9 mouse cellular contexts compared by ENCODE assay signal in the genomic region with DNA sequence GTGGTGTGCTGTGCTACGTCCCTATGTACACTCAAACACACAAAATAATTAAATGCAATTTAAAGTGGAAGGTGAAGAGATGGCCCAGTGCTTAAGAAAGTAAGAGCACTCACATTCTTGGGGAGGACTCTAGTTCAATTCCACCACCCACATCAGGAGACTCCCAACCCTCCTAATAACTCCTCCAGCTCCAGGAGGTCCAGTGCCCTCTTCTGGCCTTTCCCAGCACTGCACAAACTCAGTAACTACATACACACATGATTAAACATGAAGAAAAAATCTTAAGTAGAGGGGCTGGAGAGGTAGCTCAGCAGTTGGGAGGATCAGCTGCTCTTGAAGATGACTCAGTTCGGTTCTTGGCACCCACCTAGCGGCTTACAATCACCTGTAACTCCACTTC. TPM values are rescaled to one million over a fixed set of nuclear protein-coding genes. Genes with fewer than 3 reads are reported as not detected.
A peak's percentile ranks its signal among the peaks of the same experiment; 100 is the strongest.
DNase-seq lines count a peak whose midpoint lies in the region; ATAC-seq and TF ChIP-seq lines count a peak whose summit lies in the region.
"Had no signal": no experiment of that assay in that cellular context is flagged by ENCODE, and none has a peak within 500 bp of the region (broad histone marks: within the 10 kb centered on the region; RNA-seq: fewer than 3 reads in every experiment).

No protein-coding gene starts in this region.

- no peaks in the 10 kb centered on the region for H3K9me3 ChIP-seq in kidney, embryonic 16.5 days (ENCODE audit: low read length)
- no peaks in the 10 kb centered on the region for H3K9me3 ChIP-seq in E14TG2a.4 (ENCODE audit: low read length)
- H3K9me3 ChIP-seq in midbrain, postnatal 0 days (ENCODE audit: low read length): no peaks in the 10 kb centered on the region
- H3K9me3 ChIP-seq: liver, embryonic 15.5 days had no signal

- ATAC-seq in kidney, embryonic 16.5 days (ENCODE audit: low FRiP score, low TSS enrichment): no peak
- no peak for ATAC-seq in midbrain, postnatal 0 days (ENCODE audit: low FRiP score)

- H3K27me3 ChIP-seq in kidney, embryonic 16.5 days (ENCODE audit: insufficient read depth, low read length): peaks cover 17% of the 10 kb centered on the region
- peaks cover 14% of the 10 kb centered on the region for H3K27me3 ChIP-seq in E14TG2a.4 (ENCODE audit: insufficient read depth, low read length)
- H3K27me3 ChIP-seq in midbrain, postnatal 0 days (ENCODE audit: insufficient read depth, low read length): no peaks in the 10 kb centered on the region

- DNase-seq in kidney, adult 18-20 months: peak; percentile 72
- DNase-seq in A20 (ENCODE audit: low read depth, low spot score): peak; percentile 53
- DNase-seq in cerebellum, adult 9-11 months: peak; percentile 63
- DNase-seq in kidney, postnatal 14 days: peak; percentile 64
- peak; percentile 66 for DNase-seq in midbrain, postnatal 0 days (ENCODE audit: low spot score)
- DNase-seq in frontal cortex, postnatal 10 days (ENCODE audit: low spot score in 2 of 2): no peak

- peak; percentile 81 for TF ChIP-seq CTCF in E14TG2a.4 (conservative IDR thresholded peaks at IDR 0.05; ENCODE audit: low read length)
- peak; percentile 84 for TF ChIP-seq CTCF in midbrain, postnatal 0 days (IDR thresholded peaks at IDR 0.05)

- H3K4me1 ChIP-seq in kidney, embryonic 16.5 days (ENCODE audit: insufficient read depth, low read length): no peaks in the 10 kb centered on the region
- peaks cover 39% of the 10 kb centered on the region for H3K4me1 ChIP-seq in E14TG2a.4 (replicated peaks; ENCODE audit: low read depth, low read length)
- H3K4me1 ChIP-seq in midbrain, postnatal 0 days (ENCODE audit: insufficient read depth, low read length): no peaks in the 10 kb centered on the region
- H3K4me1 ChIP-seq: liver, embryonic 15.5 days had no signal

- H3K9ac ChIP-seq in kidney, embryonic 16.5 days (replicated peaks; ENCODE audit: low read length): no peak overlapping the region
- no peak overlapping the region for H3K9ac ChIP-seq in midbrain, postnatal 0 days (replicated peaks; ENCODE audit: low read length, poor library complexity, severe bottlenecking)
- H3K9ac ChIP-seq: liver, embryonic 15.5 days had no signal

- no peak overlapping the region for H3K27ac ChIP-seq in kidney, embryonic 16.5 days (ENCODE audit: low read length)
- H3K27ac ChIP-seq in midbrain, postnatal 0 days (ENCODE audit: low read depth, low read length): no peak overlapping the region
- H3K27ac ChIP-seq: liver, embryonic 15.5 days had no signal

- no peak overlapping the region for H3K4me2 ChIP-seq in kidney, embryonic 16.5 days (replicated peaks; ENCODE audit: low read depth, low read length)
- no peak overlapping the region for H3K4me2 ChIP-seq in midbrain, postnatal 0 days (ENCODE audit: low read depth, low read length, poor library complexity, severe bottlenecking)
- H3K4me2 ChIP-seq: liver, embryonic 15.5 days had no signal

- H3K36me3 ChIP-seq in kidney, embryonic 16.5 days (ENCODE audit: insufficient read depth, low read length): peaks cover 21% of the 10 kb centered on the region
- peaks cover 42% of the 10 kb centered on the region for H3K36me3 ChIP-seq in E14TG2a.4 (ENCODE audit: insufficient read depth, low read length)
- H3K36me3 ChIP-seq in midbrain, postnatal 0 days (ENCODE audit: insufficient read depth, low read length): peaks cover 33% of the 10 kb centered on the region

- H3K4me3 ChIP-seq in kidney, embryonic 16.5 days (ENCODE audit: low read length): no peak overlapping the region
- no peak overlapping the region for H3K4me3 ChIP-seq in E14TG2a.4 (replicated peaks; ENCODE audit: low read length)
- H3K4me3 ChIP-seq in midbrain, postnatal 0 days (ENCODE audit: low read depth, low read length): no peak overlapping the region
- H3K4me3 ChIP-seq: liver, embryonic 15.5 days had no signal

- 68% methylated on average over 3 of the region's 3 CpGs for WGBS in kidney, embryonic 16.5 days
- 44% methylated on average over 3 of the region's 3 CpGs for WGBS in midbrain, postnatal 0 days

RNA-seq across cellular contexts. Expression of a gene that starts 6.6 kb away (rescaled TPM):
- polyA plus RNA-seq in kidney, embryonic 16.5 days (2015; fragmentation: Nextera tagmentation; extraction: Ambion mirVana): 0.12 and 0.26 TPM in 2 replicates
- 61.7 and 76.3 TPM in 2 replicates for total RNA-seq in midbrain, postnatal 0 days (2014; rRNA removed)
- 7.2 and 7.4 TPM in 2 replicates for polyA plus RNA-seq in midbrain, postnatal 0 days (2015; fragmentation: Nextera tagmentation; extraction: Ambion mirVana)

RNA-seq across cellular contexts. Expression of a gene that starts 11.3 kb away (rescaled TPM):
- polyA plus RNA-seq in kidney, embryonic 16.5 days (2015; fragmentation: Nextera tagmentation; extraction: Ambion mirVana): 17.7 and 23.6 TPM in 2 replicates
- total RNA-seq in midbrain, postnatal 0 days (2014; rRNA removed): 30.1 and 83.4 TPM in 2 replicates
- polyA plus RNA-seq in midbrain, postnatal 0 days (2015; fragmentation: Nextera tagmentation; extraction: Ambion mirVana): 25.7 and 32.5 TPM in 2 replicates

RNA-seq across cellular contexts. Expression of a gene that starts 33.6 kb away (rescaled TPM):
- 14.4 and 15.3 TPM in 2 replicates for polyA plus RNA-seq in kidney, embryonic 16.5 days (2015; fragmentation: Nextera tagmentation; extraction: Ambion mirVana)
- 18.0 and 20.2 TPM in 2 replicates for total RNA-seq in midbrain, postnatal 0 days (2014; rRNA removed)
- 23.8 and 24.6 TPM in 2 replicates for polyA plus RNA-seq in midbrain, postnatal 0 days (2015; fragmentation: Nextera tagmentation; extraction: Ambion mirVana)

RNA-seq across cellular contexts. Expression of a gene that starts 35.9 kb away (rescaled TPM):
- 100 and 109 TPM in 2 replicates for polyA plus RNA-seq in kidney, embryonic 16.5 days (2015; fragmentation: Nextera tagmentation; extraction: Ambion mirVana)
- 126 and 138 TPM in 2 replicates for total RNA-seq in midbrain, postnatal 0 days (2014; rRNA removed)
- polyA plus RNA-seq in midbrain, postnatal 0 days (2015; fragmentation: Nextera tagmentation; extraction: Ambion mirVana): 228 and 230 TPM in 2 replicates

Comparison
In these comparisons a context has a peak if more than half of its experiments do, and no peak if none do; other contexts are left out.
1. DNase-seq: peak in kidney, adult 18-20 months (single experiment), A20 (single experiment), cerebellum, adult 9-11 months (single experiment), kidney, postnatal 14 days (single experiment) and midbrain, postnatal 0 days (single experiment); none in frontal cortex, postnatal 10 days (0 of 2).